Mouse (Mus musculus) stomach, embryonic 16.5 days (tissue): Measurements from ENCODE around the gene Fras1. TPM values are rescaled to one million over a fixed set of nuclear protein-coding genes. Genes with fewer than 3 reads are reported as not detected.

Source experiments
- ATAC-seq: fragments of 200-750 bp; cut with Nextera tagmentation; 2 replicates; pipeline ENCODE4 v1.8.0; 2017; ENCODE audit warnings: moderate number of reproducible peaks, moderate TSS enrichment; ENCODE audit not compliant: insufficient read depth, low FRiP score
- H3K27ac ChIP-seq: fragments of 300-500 bp; sonication (generic); 2 replicates; pipeline ENCODE4 v1.5.1; 2014; ENCODE audit warnings: low read length
- H3K27me3 ChIP-seq: fragments of 300-500 bp; sonication (generic); 2 replicates; pipeline ENCODE4 v1.6.1; 2014; ENCODE audit warnings: low read length, control low read depth, mixed read lengths; ENCODE audit not compliant: control insufficient read depth, insufficient read depth
- H3K36me3 ChIP-seq: fragments of 300-500 bp; sonication (generic); 2 replicates; pipeline ENCODE4 v1.6.1; 2014; ENCODE audit warnings: low read length; ENCODE audit not compliant: control insufficient read depth, insufficient read depth
- H3K4me1 ChIP-seq: fragments of 300-500 bp; sonication (generic); 2 replicates; pipeline ENCODE4 v1.6.1; 2014; ENCODE audit warnings: low read length, control low read depth, mixed read lengths; ENCODE audit not compliant: control insufficient read depth, insufficient read depth
- H3K4me2 ChIP-seq: fragments of 300-500 bp; sonication (generic); 2 replicates; pipeline ENCODE4 v1.6.1; 2014; ENCODE audit warnings: low read depth, low read length, mixed read lengths
- H3K4me3 ChIP-seq: fragments of 300-500 bp; sonication (generic); replicated peaks from 2 replicates; pipeline ENCODE4 v1.5.1; 2014; ENCODE audit warnings: mild to moderate bottlenecking, low read length
- H3K9ac ChIP-seq: fragments of 300-500 bp; sonication (generic); 2 replicates; pipeline ENCODE4 v1.6.1; 2014; ENCODE audit warnings: low read length
- H3K9me3 ChIP-seq: fragments of 300-500 bp; sonication (generic); replicated peaks from 2 replicates; pipeline ENCODE4 v1.6.1; 2016; ENCODE audit warnings: low read length, control low read depth; ENCODE audit not compliant: control insufficient read depth
- WGBS: fragments of 180-500 bp; shearing (Covaris S2); extraction: QIAGEN DNeasy Blood & Tissue Kit; methylation state at CpG from one replicate; pipeline ENCODE4 v1.1.7; 2014; 5-methylcytosine and 5-hydroxymethylcytosine counted together
- polyA plus RNA-seq: library from polyadenylated mRNA; unstranded; fragments of >200 nt; fragmentation: Nextera tagmentation; extraction: Ambion mirVana; gene quantifications from 2 replicates; pipeline ENCODE4 v1.2.1, GENCODE M21; 2015

Gene Fras1
- polyA plus RNA-seq, 1 experiment from 2014 or later = 18.3 TPM

DNA sequence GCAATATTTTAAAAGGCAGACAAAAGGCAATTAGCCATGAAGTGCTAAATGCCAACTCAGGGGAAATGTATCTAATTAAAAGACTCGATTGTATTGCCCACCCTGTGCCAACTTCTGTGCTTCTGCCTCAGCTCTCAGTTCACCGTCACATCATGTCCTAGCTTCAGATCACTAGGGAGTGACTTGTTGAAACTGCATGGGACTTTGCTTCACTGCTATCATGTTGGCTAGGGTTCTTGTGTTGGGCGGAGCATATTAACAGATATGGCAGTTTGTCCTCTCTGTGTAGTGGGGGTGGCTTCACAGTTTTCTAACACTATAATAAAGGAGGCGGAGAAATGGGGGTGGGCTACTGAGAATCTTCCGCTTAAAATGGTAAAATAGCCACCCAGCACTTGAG, 172.2 kb downstream of the Fras1 start:
- H3K4me1 ChIP-seq = no peaks in the 10 kb centered on the region
- no peaks in the 10 kb centered on the region for H3K9me3 ChIP-seq
- ATAC-seq = no peak
- H3K36me3 ChIP-seq = no peaks in the 10 kb centered on the region
- H3K4me2 ChIP-seq = no peak overlapping the region
- no peak overlapping the region for H3K9ac ChIP-seq
- no peak overlapping the region for H3K27ac ChIP-seq
- 93% methylated on average over 5 of the region's 5 CpGs for WGBS
- H3K27me3 ChIP-seq = no peaks in the 10 kb centered on the region
- no peak overlapping the region for H3K4me3 ChIP-seq

- Histone ChIP-seq H3K9ac (no peak overlapping the region), H3K4me3 (no peak overlapping the region), H3K36me3 (no peaks in the 10 kb centered on the region), H3K4me2 (no peak overlapping the region), H3K27ac (no peak overlapping the region), H3K27me3 (no peaks in the 10 kb centered on the region), H3K9me3 (no peaks in the 10 kb centered on the region), H3K4me1 (no peaks in the 10 kb centered on the region)
- ATAC-seq = no peak
- 85% methylated on average over 12 of the region's 12 CpGs for WGBS
Measured at GRCm38 (mm10) chr5:96554940-96555679, 181.4 kb downstream of the Fras1 start.

GRCm38 (mm10) chr5:96558049-96558804, 184.5 kb downstream of the Fras1 start:
- WGBS = 52% methylated on average over 8 of the region's 8 CpGs
- no peaks in the 10 kb centered on the region for H3K9me3 ChIP-seq
- no peaks in the 10 kb centered on the region for H3K27me3 ChIP-seq
- no peak overlapping the region for H3K27ac ChIP-seq
- H3K9ac ChIP-seq = no peak overlapping the region
- ATAC-seq = no peak
- no peak overlapping the region for H3K4me2 ChIP-seq
- H3K4me3 ChIP-seq = no peak overlapping the region
- H3K36me3 ChIP-seq = no peaks in the 10 kb centered on the region
- no peaks in the 10 kb centered on the region for H3K4me1 ChIP-seq

GRCm38 (mm10) chr5:96574586-96574985, 200.8 kb downstream of the Fras1 start:
- no peak overlapping the region for H3K9ac ChIP-seq
- no peak overlapping the region for H3K27ac ChIP-seq
- no peaks in the 10 kb centered on the region for H3K27me3 ChIP-seq
- H3K4me3 ChIP-seq = no peak overlapping the region
- H3K4me1 ChIP-seq = peaks cover 3% of the 10 kb centered on the region; the same call in 1 of the 2 replicates
- H3K9me3 ChIP-seq = no peaks in the 10 kb centered on the region
- ATAC-seq = no peak
- WGBS = 60% methylated on average over 4 of the region's 4 CpGs
- no peak overlapping the region for H3K4me2 ChIP-seq
- peaks cover 4% of the 10 kb centered on the region; the same call in 1 of the 2 replicates for H3K36me3 ChIP-seq

DNA sequence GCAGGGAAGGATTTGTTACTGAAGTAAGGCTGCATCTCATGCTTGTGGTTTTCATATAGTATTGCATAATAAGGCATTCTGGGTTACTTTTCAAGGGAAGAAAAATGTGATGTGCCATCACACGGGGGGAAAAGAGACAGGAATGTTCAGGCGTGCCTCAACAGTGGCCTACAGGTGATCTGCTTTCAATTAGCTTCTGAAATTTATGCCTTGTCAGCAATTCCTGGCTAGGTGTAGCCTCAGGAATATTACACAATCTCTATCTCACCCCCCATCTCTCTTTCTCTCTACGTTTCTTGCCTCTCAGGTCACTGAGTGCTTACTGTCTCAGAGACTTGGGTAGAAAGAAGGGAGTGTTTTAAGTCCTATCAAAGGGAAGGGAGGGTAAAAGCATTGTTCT, 204.9 kb downstream of the Fras1 start:
- WGBS = 66% methylated on average over 3 of the region's 3 CpGs
- no peak overlapping the region for H3K9ac ChIP-seq
- H3K4me2 ChIP-seq = no peak overlapping the region
- H3K36me3 ChIP-seq = peaks cover 4% of the 10 kb centered on the region; the same call in 1 of the 2 replicates
- H3K27me3 ChIP-seq = no peaks in the 10 kb centered on the region
- peaks cover 3% of the 10 kb centered on the region; the same call in 1 of the 2 replicates for H3K4me1 ChIP-seq
- no peak for ATAC-seq
- no peaks in the 10 kb centered on the region for H3K9me3 ChIP-seq
- H3K4me3 ChIP-seq = no peak overlapping the region
- H3K27ac ChIP-seq = no peak overlapping the region

DNA sequence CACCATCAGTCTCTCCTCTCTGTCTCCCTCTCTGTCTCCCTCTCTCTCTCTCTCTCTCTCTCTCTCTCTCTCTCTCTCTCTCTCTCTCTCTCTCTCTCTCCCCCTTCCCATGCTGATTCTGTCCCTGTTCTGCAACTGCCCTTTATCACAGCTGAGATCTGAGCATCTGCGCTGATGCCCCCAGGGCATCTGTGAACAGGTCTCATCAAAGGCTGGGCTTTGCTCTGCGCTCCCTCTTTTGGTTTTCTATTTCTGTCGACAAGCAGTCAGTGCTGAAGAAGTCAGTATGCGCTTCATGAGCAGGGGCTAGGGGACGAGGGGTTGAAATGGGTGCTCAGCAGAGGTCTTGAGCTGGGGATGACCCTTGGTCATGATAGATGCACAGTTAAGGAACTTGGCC, 206.2 kb downstream of the Fras1 start:
- H3K9ac ChIP-seq = no peak overlapping the region
- H3K9me3 ChIP-seq = no peaks in the 10 kb centered on the region
- peaks cover 4% of the 10 kb centered on the region; the same call in 1 of the 2 replicates for H3K36me3 ChIP-seq
- WGBS = 86% methylated on average over 5 of the region's 5 CpGs
- no peak overlapping the region for H3K27ac ChIP-seq
- H3K4me3 ChIP-seq = no peak overlapping the region
- no peaks in the 10 kb centered on the region for H3K27me3 ChIP-seq
- no peak for ATAC-seq
- H3K4me2 ChIP-seq = no peak overlapping the region
- H3K4me1 ChIP-seq = peaks cover 3% of the 10 kb centered on the region; the same call in 1 of the 2 replicates

DNA sequence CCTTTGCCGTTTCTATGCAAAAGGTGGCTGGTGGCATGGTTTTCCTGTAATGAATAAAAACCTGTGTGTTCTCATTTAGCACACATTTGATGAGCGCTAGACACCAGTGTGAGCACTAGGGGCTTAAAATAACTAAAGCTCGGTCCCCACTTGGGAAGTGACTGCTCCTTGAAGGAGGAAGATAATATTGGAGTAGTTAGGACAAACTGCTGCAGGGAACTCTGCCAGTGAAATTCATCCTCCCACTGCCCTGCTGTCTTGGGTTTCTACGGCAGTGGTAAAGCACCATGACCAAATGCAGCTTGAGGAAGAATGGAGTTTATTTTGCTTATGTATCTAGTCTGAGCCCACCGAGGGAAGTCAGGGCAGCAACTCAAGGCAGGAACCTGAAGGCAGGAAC, 211.0 kb downstream of the Fras1 start:
- Histone ChIP-seq H3K4me1 (no peaks in the 10 kb centered on the region), H3K9me3 (no peaks in the 10 kb centered on the region), H3K4me3 (no peak overlapping the region), H3K27ac (no peak overlapping the region), H3K9ac (no peak overlapping the region), H3K27me3 (no peaks in the 10 kb centered on the region), H3K36me3 (no peaks in the 10 kb centered on the region), H3K4me2 (no peak overlapping the region)
- no peak for ATAC-seq
- WGBS = 87% methylated on average over 5 of the region's 5 CpGs

DNA sequence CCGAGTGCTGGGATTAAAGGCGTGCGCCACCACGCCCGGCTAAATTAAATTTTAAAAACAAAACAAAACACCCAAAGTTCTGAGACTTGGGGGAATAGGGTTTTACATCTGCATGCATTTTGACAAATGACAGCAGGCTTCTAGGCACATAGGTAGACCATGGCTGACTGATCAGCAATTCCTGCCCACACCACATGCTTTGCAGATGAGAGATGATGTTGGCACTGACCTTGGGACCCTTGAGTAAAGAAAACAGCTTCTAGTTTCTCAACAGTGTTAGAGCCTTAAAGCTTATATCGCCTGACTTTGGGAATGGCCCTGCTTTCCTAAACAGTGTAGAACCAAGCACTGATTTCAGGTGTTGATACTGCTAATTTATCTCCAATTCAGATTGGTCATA, 216.9 kb downstream of the Fras1 start:
- Histone ChIP-seq H3K4me1 (no peaks in the 10 kb centered on the region), H3K4me3 (no peak overlapping the region), H3K9me3 (no peaks in the 10 kb centered on the region), H3K27me3 (no peaks in the 10 kb centered on the region), H3K9ac (no peak overlapping the region), H3K27ac (no peak overlapping the region), H3K36me3 (no peaks in the 10 kb centered on the region), H3K4me2 (no peak overlapping the region)
- 93% methylated on average over 6 of the region's 6 CpGs for WGBS
- ATAC-seq = no peak

GRCm38 (mm10) chr5:96595793-96596192, 222.0 kb downstream of the Fras1 start:
- H3K4me1 ChIP-seq = no peaks in the 10 kb centered on the region
- no peak for ATAC-seq
- no peaks in the 10 kb centered on the region for H3K36me3 ChIP-seq
- WGBS = 85% methylated on average over 5 of the region's 5 CpGs
- H3K4me2 ChIP-seq = no peak overlapping the region
- H3K27ac ChIP-seq = no peak overlapping the region
- no peak overlapping the region for H3K4me3 ChIP-seq
- no peak overlapping the region for H3K9ac ChIP-seq
- no peaks in the 10 kb centered on the region for H3K27me3 ChIP-seq
- H3K9me3 ChIP-seq = no peaks in the 10 kb centered on the region
